Mouse (Mus musculus): ENCODE results near the gene Arl16.

Gene Arl16

GRCm38 (mm10) chr11:120426727-120427126 is 40.7 kb downstream of the Arl16 start:
- Histone ChIP-seq H3K27me3 (ENCODE audit: insufficient read depth, low read length) (no peaks in the 10 kb centered on the region), H3K4me1 (replicated peaks; ENCODE audit: low read depth, low read length) (peaks cover 12% of the 10 kb centered on the region; the same call in 1 of the 2 replicates), H3K36me3 (ENCODE audit: insufficient read depth, low read length) (peaks cover 87% of the 10 kb centered on the region), H3K9me3 (ENCODE audit: low read length) (no peaks in the 10 kb centered on the region), H3K4me3 (replicated peaks; ENCODE audit: low read length) (no peak overlapping the region)
- TF ChIP-seq POU5F1 (IDR thresholded peaks at IDR 0.05; ENCODE audit: borderline replicate concordance, low read length), result no peak
- no peak for TF ChIP-seq CTCF (conservative IDR thresholded peaks at IDR 0.05; ENCODE audit: low read length)
- TF ChIP-seq NANOG (IDR thresholded peaks at IDR 0.05; ENCODE audit: borderline replicate concordance, low read length), result no peak

- H3K36me3 ChIP-seq (ENCODE audit: insufficient read depth, low read length), result peaks cover 88% of the 10 kb centered on the region
- no peaks in the 10 kb centered on the region for H3K27me3 ChIP-seq (ENCODE audit: insufficient read depth, low read length)
- H3K9me3 ChIP-seq (ENCODE audit: low read length), result no peaks in the 10 kb centered on the region
- H3K4me3 ChIP-seq (replicated peaks; ENCODE audit: low read length), result no peak overlapping the region
- H3K4me1 ChIP-seq (replicated peaks; ENCODE audit: low read depth, low read length), result peaks cover 12% of the 10 kb centered on the region; the same call in 1 of the 2 replicates
- TF ChIP-seq CTCF (conservative IDR thresholded peaks at IDR 0.05; ENCODE audit: low read length), result peak; percentile 87
- no peak for TF ChIP-seq POU5F1 (IDR thresholded peaks at IDR 0.05; ENCODE audit: borderline replicate concordance, low read length)
These were observed 43.7 kb downstream of the Arl16 start for GRCm38 (mm10) chr11:120423569-120424295.

GRCm38 (mm10) chr11:120422651-120423568 is 44.5 kb downstream of the Arl16 start:
- no peaks in the 10 kb centered on the region for H3K27me3 ChIP-seq (ENCODE audit: insufficient read depth, low read length)
- H3K4me3 ChIP-seq (replicated peaks; ENCODE audit: low read length), result no peak overlapping the region
- no peaks in the 10 kb centered on the region for H3K9me3 ChIP-seq (ENCODE audit: low read length)
- no peak for TF ChIP-seq POU5F1 (IDR thresholded peaks at IDR 0.05; ENCODE audit: borderline replicate concordance, low read length)
- TF ChIP-seq CTCF (conservative IDR thresholded peaks at IDR 0.05; ENCODE audit: low read length), result no peak
- no peak for TF ChIP-seq NANOG (IDR thresholded peaks at IDR 0.05; ENCODE audit: borderline replicate concordance, low read length)
- peaks cover 88% of the 10 kb centered on the region for H3K36me3 ChIP-seq (ENCODE audit: insufficient read depth, low read length)
- H3K4me1 ChIP-seq (replicated peaks; ENCODE audit: low read depth, low read length), result peaks cover 12% of the 10 kb centered on the region; the same call in 1 of the 2 replicates

- Histone ChIP-seq H3K9me3 (ENCODE audit: low read length) (no peaks in the 10 kb centered on the region), H3K27me3 (ENCODE audit: insufficient read depth, low read length) (no peaks in the 10 kb centered on the region), H3K4me1 (replicated peaks; ENCODE audit: low read depth, low read length) (peaks cover 9% of the 10 kb centered on the region; the same call in 1 of the 2 replicates), H3K4me3 (replicated peaks; ENCODE audit: low read length) (no peak overlapping the region), H3K36me3 (ENCODE audit: insufficient read depth, low read length) (peaks cover 90% of the 10 kb centered on the region)
- TF ChIP-seq POU5F1 (IDR thresholded peaks at IDR 0.05; ENCODE audit: borderline replicate concordance, low read length) (no peak), NANOG (IDR thresholded peaks at IDR 0.05; ENCODE audit: borderline replicate concordance, low read length) (no peak), CTCF (conservative IDR thresholded peaks at IDR 0.05; ENCODE audit: low read length) (no peak)
These were observed 48.8 kb downstream of the Arl16 start for GRCm38 (mm10) chr11:120418592-120418991.

- no peak for TF ChIP-seq POU5F1 (IDR thresholded peaks at IDR 0.05; ENCODE audit: borderline replicate concordance, low read length)
- TF ChIP-seq NANOG (IDR thresholded peaks at IDR 0.05; ENCODE audit: borderline replicate concordance, low read length), result no peak
- TF ChIP-seq CTCF (conservative IDR thresholded peaks at IDR 0.05; ENCODE audit: low read length), result no peak
- H3K27me3 ChIP-seq (ENCODE audit: insufficient read depth, low read length), result no peaks in the 10 kb centered on the region
- no peaks in the 10 kb centered on the region for H3K9me3 ChIP-seq (ENCODE audit: low read length)
- H3K4me3 ChIP-seq (replicated peaks; ENCODE audit: low read length), result no peak overlapping the region
- peaks cover 2% of the 10 kb centered on the region; the same call in 1 of the 2 replicates for H3K4me1 ChIP-seq (replicated peaks; ENCODE audit: low read depth, low read length)
- peaks cover 92% of the 10 kb centered on the region for H3K36me3 ChIP-seq (ENCODE audit: insufficient read depth, low read length)
These were observed 49.6 kb downstream of the Arl16 start for GRCm38 (mm10) chr11:120417852-120418251.
